Mouse (Mus musculus) heart, postnatal 10 days (tissue): ENCODE results near the gene Lce1m. TPM values are rescaled to one million over a fixed set of nuclear protein-coding genes. Genes with fewer than 3 reads are reported as not detected.
"Not testable (repeated sequence)": the region's sequence is repeated elsewhere in the genome, so short reads cannot be mapped to it uniquely, and the experiment has no call there.

Source experiments
- DNase-seq, 2 experiments: peaks; one replicate each; pipeline ENCODE4 v3.0.0; 2021
- intact Hi-C: fragments of 180-260 bp; cut with DNase I; formaldehyde crosslinking; loops from one replicate; pipeline ENCODE4 v1.15.1; 2025
- total RNA-seq, 2 experiments: library from RNA; stranded (reverse); gene quantifications; 2 replicates each; pipeline ENCODE4 v1.2.3; 2021

Lce1m gene
- total RNA-seq, result not detected

DNA sequence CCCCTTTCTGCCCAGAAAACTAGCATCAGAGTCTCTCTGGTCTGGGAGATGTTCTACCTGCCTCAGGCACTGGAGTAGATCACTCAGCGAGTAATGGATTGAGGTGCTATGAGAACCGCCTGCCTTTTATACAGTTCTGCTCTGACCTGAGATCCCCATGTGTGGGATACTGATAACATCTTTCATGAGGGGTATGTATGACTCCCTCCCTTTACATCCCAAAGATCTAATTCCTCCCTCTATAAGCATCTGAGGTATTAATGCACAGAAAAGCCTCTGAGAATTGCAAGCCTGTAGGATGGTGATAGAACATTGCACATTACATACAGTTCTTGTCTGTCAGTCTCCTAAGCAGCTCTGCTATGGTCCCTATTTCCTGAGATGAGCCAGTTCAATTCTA lies at the start of gene Lce1m:
Gene Lce1m (minus strand): TSS at position 101 of the 400 bp plus-strand sequence.
- no peak for DNase-seq
- intact Hi-C loops, result no loop called here

DNA sequence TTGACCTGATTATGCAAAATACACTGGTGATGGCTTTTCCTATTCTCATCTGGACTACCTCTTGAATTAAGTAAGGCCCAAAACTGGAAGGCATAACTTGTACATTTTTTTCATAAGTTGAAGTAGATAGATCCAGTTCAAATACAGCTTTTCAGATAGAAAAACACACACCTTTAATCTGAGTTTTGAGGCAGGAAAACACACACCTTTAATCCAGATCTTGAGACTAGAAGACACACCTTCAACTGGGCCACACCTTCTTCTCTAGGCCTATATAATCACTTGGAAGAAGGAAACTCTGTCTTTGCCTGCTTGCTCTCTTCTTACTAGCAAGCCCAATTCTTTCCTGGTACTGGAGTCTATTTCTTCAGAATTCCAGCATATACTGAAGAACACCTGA lies 49.7 kb upstream of the Lce1m start, which contains the start of gene Gm4858:
Gene Gm4858 (plus strand): TSS at position 301 of the 400 bp plus-strand sequence.
- intact Hi-C loops, result not testable (repeated sequence)

DNA sequence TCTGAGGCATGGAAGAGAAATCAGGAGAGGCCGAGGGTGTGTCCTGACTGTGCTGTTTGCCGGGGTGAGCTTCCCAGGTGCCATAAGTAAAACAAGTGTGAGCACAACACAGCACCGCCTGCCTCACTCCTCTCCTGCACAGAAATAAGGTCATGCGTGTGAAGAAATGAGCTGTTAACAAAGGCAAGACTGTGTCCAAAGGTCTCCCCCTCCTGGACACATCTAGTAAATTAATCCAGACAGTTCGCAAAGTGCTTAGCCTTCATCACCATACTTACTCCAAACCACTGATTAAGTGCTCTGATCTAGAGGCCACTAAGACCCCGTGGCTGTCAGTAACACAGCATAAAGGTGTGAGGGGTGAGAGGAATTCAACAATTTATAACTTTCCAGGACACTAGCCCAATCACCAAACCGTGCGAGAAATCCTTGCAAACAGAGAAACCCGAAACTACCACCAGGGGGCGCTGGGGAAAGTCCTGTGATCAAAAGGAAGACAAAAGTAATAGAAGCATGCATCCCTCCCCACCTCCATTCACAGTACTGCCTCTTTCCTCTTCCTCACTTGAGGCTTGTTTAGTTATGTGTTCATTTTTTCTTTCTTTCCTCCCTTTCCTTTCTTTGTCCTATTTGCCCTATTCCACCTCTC lies 34.1 kb upstream of the Lce1m start:
- intact Hi-C loops, result no loop called here
- DNase-seq, result peak in 1 of 2 experiments; percentile 14

More for the DNA sequence above, 49.7 kb upstream of the Lce1m start, which contains the start of gene Gm4858:
- not testable (repeated sequence) for DNase-seq

DNA sequence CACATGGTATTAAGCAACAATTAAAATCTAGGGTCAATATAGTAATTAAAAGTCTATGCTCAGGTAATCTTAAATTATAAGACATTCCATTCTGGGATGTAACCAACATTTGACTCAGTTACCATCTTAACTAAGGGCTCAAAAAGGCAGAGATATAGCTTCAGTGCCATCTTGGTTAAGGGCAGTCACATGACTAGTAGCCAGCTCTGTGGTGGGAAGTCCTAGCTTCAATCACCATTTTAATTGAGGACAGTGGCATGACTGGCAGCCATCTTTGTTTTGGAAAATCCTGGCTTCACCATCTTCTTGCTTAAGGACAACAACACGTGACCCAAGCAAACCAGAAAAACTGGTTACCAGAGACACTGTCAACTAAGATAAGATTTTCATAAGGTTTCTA lies 31.3 kb upstream of the Lce1m start:
- no peak for DNase-seq
- intact Hi-C loops, result no loop called here

GRCm38 (mm10) chr3:93031450-93031849 lies 12.6 kb upstream of the Lce1m start:
- intact Hi-C loops, result loop anchor here (2.0 to 5.0 kb wide), 2 partner anchors 65 to 124 kb away; no protein-coding TSS in a partner anchor
- peak; percentile 23 to 25 for DNase-seq

- intact Hi-C loops, result no loop called here
- DNase-seq, result no peak
Observed at GRCm38 (mm10) chr3:93025486-93025885, 6.6 kb upstream of the Lce1m start.

GRCm38 (mm10) chr3:93023411-93024184 lies 4.7 kb upstream of the Lce1m start:
- intact Hi-C loops, result no loop called here

GRCm38 (mm10) chr3:93021171-93021570 lies 2.3 kb upstream of the Lce1m start:
- intact Hi-C loops, result no loop called here

More at GRCm38 (mm10) chr3:93023411-93024184, 4.7 kb upstream of the Lce1m start:
- DNase-seq, result no peak

DNA sequence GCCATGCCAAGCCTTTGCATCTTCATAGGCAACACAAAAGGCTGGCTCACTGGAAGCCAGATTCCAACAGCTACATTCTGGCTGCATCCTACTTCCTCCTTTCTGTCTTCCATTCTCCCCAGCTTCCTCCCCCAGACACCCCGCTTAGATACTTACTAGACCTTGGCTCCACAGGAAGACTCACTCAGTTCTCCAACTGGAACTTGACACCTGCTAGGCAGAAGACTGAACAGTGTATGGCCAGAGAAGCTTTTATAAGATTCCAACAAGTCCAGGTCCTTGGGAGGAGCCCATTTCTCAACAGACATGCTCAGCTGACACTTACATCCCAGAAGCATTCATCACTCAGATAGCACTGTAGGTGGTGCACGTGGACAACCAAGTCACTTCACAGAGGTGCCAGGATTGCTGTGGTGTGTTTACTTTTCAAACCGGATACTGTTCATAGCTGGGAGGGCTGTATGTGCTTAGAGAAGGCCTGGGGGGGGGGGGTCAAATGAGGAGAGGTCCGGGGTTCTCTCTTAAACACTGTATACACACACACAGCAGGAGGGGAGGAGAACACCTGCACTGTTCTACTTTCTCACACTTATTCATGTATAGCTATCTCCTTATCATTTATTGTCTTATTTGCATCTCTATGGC lies 3.3 kb downstream of the Lce1m start, which contains the start of gene Crct1:
Gene Crct1 (minus strand): TSS at position 228 of the 645 bp plus-strand sequence.
- DNase-seq, result no peak
- intact Hi-C loops, result no loop called here

More at GRCm38 (mm10) chr3:93021171-93021570, 2.3 kb upstream of the Lce1m start:
- DNase-seq, result no peak

GRCm38 (mm10) chr3:93014871-93015270 lies 4.0 kb downstream of the Lce1m start:
- intact Hi-C loops, result no loop called here
- no peak for DNase-seq

DNA sequence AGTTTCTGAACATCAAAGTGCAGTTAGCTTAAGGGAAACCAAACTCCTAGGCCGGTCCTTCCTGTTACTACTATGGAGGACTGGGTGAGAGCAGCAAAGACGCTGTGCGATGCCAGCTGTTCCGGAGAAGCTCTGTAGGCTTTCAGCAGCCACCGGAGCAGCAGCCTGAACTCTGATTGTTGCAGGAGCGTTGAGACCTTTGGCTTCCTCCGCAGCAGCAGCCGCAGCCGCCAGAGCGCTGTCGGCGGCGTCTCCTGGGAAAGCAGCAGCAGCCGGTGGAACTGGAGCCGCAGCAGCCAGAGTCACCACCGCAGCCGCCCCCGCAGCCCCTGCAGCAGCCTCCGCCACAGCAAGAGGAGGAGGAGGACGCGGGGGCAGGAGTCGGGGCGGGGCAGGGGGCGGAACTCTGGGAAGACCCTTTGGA lies 4.5 kb downstream of the Lce1m start:
- peak; percentile 37 to 45 for DNase-seq
- intact Hi-C loops, result no loop called here

GRCm38 (mm10) chr3:93002843-93003242 lies 16.0 kb downstream of the Lce1m start:
- intact Hi-C loops, result no loop called here
- DNase-seq, result no peak

DNA sequence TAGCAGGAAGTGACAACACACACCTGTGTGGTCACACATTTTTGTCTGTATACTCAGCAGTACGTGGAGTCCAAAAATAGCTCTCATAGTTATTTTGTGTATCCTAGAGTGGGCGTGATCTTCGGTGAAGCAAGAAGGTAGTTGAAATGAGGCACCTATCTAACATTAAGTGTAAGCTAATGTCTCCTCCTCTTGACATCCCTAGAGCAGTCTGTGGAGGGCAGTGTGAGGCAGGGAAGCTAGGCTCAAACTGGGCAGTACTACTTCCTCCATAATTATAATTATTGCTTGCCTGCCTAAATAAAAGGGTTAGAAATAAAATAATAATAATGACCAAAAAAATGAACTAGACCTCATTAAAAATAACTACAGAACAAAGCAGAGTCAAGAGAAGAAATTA lies 18.2 kb downstream of the Lce1m start:
- DNase-seq, result no peak
- intact Hi-C loops, result no loop called here

DNA sequence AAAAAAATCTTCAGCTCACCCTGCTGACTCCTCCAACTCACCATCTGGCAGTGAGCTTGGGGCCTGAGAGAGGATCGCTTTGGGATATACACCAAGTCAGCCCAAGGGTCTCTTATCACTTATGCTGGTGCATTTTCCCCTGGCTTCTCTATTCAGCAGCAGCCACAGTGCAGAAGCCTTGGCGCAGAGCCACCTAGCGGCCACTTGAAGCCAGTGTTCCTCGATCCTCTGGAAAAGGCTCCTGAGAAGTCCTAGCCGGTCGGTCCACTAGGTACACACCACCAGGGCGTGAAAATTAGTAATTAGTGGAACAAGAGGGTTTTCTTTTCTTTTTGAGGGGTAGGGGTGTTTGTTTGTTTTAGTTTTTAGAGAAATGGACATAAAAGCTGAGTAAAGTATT lies 20.2 kb downstream of the Lce1m start:
- intact Hi-C loops, result no loop called here
- DNase-seq, result peak; percentile 53 to 74

DNA sequence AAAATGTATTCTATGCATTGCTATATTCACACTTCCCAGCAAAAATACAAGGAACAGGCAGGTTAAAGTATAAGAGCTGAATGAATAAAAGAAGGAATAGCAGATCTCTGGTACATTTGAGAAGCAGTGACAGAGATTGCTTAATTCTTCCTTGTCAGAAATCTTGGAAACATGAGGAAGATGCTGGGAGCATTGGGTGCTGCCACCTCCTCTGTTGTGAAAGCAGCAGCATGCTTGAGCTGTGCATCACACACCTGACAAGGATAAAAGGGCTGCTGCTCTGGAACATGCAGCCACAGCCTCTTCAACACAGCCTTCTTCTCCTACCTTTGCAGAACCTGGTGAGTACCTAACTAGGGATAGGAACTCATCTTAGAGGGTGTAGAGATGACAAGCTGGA lies 26.9 kb downstream of the Lce1m start, which contains the start of gene Lce3f:
Gene Lce3f (plus strand): TSS at position 301 of the 400 bp plus-strand sequence.
- no peak for DNase-seq
- intact Hi-C loops, result no loop called here

DNA sequence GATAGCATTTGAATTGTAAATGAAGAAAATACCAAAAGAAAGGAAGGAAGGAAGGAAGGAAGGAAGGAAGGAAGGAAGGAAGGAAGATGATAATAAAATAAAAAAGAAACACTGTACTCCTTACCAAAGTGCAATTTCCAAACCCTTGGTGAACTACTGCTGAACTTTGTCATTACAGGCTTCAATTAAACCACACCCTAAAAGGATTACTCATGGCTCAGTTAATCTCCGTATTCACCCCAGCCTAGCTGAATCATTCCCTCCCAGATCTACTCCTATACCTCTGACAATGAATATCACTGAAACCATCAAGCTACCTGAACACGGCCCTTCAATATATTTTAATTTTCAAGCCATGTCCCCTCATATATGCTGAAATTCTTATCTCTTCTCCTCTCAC lies 40.4 kb downstream of the Lce1m start:
- intact Hi-C loops, result no loop called here
- DNase-seq, result no peak

Other genes starting within 250 kb of the Lce1m start
- gene Lce1i, start 240.2 kb downstream of the Lce1m start, total RNA-seq, result not detected
- gene Lce1j, start 228.5 kb downstream of the Lce1m start, total RNA-seq, result not detected
- not detected for gene Lce1k, start 211.2 kb downstream of the Lce1m start, total RNA-seq
- not detected for gene Kprp, start 191.8 kb downstream of the Lce1m start, total RNA-seq
- gene Lce1l, start 167.8 kb downstream of the Lce1m start, total RNA-seq, result not detected
- gene 2310050C09Rik, start 148.8 kb downstream of the Lce1m start, total RNA-seq, result not detected
- gene Lce3a, start 92.8 kb downstream of the Lce1m start, total RNA-seq, result not detected
- gene Lce3b, start 86.1 kb downstream of the Lce1m start, total RNA-seq, result not detected
- gene Lce3c, start 74.6 kb downstream of the Lce1m start, total RNA-seq, result not detected
- gene Lce3d, start 61.7 kb downstream of the Lce1m start, total RNA-seq, result not detected
- gene Lce3e, start 52.0 kb downstream of the Lce1m start, total RNA-seq, result not detected
- gene Lce3f, start 26.8 kb downstream of the Lce1m start, total RNA-seq, result not detected
- gene Crct1, start 3.4 kb downstream of the Lce1m start, total RNA-seq, result not detected
- gene Gm4858, start 49.8 kb upstream of the Lce1m start, total RNA-seq, result not detected
- gene Crnn, start 125.7 kb upstream of the Lce1m start, total RNA-seq, result not detected
- not detected for gene Flg2, start 178.2 kb upstream of the Lce1m start, total RNA-seq